Mouse (Mus musculus): ENCODE measurements around the gene Slc12a5. TPM values are rescaled to one million over a fixed set of nuclear protein-coding genes. Genes with fewer than 3 reads are reported as not detected.

The Slc12a5 gene
- total RNA-seq, 4 experiments from 2014 or later, result 1.2 to 4.2 (median 2.8) TPM

DNA sequence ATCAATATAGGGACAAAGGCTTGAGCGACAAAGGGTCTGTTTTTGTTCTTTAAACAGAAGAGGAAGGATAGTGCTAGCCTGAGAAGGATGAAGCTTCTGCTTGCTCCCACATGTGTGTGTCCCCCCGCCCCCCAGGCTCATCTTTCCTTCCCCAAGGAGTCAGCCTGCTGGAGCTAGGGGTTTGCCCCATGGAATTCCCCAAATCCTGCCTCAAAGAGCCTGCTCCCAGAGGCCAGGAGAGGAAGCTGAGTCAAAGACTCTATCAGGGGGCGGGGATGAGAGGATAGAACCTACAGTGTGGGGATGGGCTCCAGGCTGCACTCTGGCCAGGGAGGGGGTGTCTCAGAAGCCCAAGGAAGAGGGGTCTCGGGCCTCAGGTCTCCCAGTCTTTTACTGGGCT, 13.1 kb upstream of the Slc12a5 start:
- no peak for DNase-seq (ENCODE audit: low spot score)

DNA sequence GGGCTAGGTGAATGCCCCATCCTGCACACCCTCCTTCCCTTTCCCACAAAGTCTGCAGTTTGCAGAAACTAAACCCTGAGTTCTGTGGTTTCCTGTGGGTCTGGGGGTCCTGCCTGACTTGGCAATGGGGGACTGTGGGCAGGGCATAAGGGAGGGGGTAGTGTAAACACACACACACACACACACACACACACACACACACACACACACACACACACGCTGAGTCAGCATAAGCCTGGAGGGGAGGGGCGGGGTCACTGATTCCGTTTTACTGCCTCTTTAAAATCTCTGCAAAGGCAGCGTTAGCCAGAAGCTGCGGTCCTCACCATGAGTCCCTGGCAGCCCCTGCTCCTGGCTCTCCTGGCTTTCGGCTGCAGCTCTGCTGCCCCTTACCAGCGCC, 12.7 kb upstream of the Slc12a5 start:
- DNase-seq (ENCODE audit: low spot score), result no peak

DNA sequence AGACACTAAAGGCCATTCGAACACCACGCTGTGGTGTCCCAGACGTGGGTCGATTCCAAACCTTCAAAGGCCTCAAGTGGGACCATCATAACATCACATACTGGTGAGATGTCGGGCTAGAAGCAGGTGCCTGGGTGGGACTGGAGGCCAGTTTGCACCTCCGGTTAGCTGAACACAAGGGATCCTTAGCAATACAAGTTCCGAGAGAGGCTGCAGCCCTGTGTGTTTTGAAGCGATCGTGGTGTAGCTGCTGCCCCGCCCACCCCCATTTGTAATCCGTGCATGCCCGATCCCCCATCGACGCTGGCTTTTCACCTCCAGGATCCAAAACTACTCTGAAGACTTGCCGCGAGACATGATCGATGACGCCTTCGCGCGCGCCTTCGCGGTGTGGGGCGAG, 11.6 kb upstream of the Slc12a5 start:
- DNase-seq (ENCODE audit: low spot score), result no peak

DNA sequence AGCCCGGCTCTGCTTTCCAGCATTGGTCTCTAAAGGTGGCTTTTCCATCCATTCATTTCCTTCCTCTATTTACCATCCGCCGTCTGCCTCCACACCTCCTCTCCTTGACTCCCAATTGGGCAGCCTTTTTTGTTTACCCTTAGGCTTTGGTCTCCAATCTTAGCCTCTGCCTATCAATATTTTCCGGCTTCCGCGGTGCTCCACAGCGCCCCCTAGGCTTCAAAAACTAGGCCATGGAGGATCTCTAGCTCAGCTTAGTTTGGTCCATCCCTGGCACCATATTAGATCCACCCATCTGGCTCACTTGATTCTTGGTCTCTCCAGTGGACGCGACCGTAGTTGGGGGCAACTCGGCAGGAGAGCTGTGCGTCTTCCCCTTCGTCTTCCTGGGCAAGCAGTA, 10.1 kb upstream of the Slc12a5 start:
- no peak for DNase-seq (ENCODE audit: low spot score)

DNA sequence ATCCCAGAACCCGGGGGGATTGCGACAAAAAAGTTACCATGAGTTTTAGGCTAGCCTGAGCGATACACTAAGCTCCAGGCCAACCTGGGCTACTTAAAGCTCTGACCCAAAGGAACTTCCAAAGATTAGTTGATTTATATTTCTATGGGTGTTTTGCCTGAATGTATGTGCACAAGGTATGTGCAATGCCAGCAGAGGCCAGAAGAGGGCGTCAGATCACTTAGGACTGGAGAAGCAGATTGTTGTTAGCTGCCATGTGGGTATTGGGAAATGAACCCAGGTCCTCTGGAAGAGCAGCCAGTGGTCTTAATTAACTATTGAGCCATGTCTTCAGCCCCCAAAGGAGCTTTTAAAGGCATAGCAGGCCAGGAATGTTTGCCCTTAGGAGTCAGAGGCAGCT, 8.9 kb upstream of the Slc12a5 start:
- DNase-seq (ENCODE audit: low spot score), result no peak

DNA sequence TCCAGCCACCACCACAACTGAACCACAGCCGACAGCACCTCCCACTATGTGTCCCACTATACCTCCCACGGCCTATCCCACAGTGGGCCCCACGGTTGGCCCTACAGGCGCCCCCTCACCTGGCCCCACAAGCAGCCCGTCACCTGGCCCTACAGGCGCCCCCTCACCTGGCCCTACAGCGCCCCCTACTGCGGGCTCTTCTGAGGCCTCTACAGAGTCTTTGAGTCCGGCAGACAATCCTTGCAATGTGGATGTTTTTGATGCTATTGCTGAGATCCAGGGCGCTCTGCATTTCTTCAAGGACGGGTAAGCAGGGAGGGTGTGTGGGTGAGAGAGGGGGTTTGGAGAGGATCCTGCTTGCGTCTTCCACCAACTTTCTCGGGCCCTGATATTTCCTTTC, 8.2 kb upstream of the Slc12a5 start:
- no peak for DNase-seq (ENCODE audit: low spot score)

DNA sequence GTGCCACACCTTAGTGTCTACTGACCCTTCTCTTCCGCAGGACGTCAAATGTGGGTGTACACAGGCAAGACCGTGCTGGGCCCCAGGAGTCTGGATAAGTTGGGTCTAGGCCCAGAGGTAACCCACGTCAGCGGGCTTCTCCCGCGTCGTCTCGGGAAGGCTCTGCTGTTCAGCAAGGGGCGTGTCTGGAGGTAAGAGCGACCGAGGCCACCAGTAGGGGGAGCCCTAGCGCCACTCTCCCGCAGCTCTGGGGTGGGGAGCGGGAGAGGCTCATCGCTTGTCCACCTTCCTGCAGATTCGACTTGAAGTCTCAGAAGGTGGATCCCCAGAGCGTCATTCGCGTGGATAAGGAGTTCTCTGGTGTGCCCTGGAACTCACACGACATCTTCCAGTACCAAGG, 7.4 kb upstream of the Slc12a5 start:
- peak; percentile 45 for DNase-seq (ENCODE audit: low spot score)

DNA sequence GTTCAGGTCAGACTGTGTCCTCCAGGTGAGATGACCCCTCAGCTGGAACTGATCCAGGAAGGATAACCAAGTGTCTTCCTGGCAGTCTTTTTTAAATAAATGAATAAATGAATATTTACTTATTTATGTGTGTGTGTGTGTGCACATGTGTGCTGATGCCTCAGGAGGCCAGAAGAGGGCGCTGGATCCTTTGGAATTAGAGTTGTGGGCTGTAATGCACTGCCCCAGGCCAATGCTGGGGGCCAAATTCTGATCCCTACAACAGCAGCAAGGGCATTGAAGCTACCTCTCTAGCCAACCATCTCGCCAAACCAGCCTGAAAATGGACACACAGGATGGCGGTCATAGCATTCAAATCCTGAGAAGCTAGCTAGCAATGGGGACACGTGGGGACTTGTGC, 4.9 kb upstream of the Slc12a5 start:
- no peak for DNase-seq (ENCODE audit: low spot score)

DNA sequence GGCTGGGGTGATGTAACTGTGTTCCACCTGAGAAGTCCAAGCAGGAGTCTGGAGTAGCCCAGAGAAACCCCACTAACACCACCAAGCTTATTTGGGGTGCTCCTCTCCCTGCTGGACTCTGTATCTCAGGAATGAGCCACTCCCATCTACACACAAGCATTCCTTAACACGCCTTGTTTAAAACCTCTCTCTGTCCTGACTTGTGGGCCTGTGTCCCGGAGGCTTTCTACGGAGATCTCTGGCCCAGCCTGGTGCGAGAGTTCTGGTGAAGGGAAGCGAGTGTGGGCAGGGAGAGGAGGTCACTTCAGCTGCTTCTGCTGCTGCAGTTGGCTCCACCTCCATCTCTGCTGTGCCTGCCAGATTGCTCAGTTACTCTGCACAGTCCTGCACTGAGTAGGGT, 4.4 kb upstream of the Slc12a5 start:
- no peak for DNase-seq (ENCODE audit: low spot score)

DNA sequence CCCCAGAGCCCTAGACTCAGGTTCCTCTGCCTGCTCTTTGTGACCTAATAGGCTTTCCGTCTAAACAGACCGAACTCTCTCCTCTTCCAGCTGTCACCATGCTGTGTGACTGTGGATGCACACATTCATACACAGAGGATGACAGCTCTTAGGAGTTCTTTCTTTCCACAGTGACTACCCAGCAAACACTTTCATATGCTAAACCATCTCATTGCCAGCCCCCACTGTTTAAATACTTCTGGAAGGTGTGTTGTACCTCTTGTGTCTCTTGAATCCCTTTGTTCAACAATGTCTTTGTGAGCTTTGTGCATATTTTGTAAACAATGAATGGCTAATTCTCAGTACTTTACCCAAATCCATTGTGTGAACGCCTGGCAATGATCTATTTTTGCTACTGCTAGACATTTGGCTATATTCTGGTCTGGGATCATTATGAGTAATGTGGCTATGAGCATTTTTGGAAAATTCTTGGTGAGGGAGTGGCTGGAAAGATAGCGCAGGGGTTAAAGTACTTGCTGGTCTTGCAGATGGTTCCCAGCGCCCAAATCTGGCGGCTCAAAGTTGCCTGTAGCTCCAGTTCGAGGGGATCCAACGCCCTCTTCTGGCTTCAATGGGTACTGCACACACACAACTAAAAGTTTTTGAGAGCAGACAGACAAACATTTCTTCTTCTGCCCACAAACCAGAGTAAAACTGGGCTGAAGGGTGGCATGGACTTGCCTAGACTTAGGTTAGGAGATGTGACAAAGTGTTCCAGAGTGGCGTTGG, 2.9 kb upstream of the Slc12a5 start:
- no peak for DNase-seq (ENCODE audit: low spot score)

DNA sequence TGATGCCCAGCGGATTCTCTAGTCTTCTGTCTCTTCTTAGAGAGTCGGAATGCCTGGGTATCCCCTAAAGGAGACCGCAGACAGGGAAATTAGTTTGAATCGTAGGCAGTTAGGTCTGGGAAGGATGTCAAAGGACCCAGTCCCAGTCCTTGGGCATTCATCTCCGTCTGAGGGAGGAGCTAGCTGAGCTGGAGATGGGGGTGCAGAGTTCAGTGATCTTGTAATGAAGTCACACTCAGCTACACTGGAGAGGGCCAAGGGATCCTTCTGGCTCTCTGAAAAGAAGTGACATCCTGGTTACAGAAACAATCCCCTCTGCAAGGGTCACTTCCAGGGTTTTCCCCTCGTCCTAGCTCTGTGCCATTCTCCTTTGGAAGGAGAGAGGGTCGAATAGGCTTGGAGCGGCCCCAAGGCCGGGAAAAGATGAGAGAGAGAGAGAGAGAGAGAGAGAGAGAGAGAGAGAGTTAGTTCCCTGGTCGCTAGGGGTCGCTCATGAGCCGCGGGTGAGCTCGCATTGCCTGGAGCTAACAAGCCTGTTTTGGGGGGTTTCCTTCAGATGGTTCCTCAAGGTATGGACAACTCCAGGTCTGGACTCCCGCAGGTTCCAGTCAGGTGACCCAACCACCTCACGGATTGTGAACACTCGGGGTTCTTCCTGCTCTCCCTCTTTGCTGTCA, 1.0 kb downstream of the Slc12a5 start:
- peak; percentile 38 for DNase-seq (ENCODE audit: low spot score)

DNA sequence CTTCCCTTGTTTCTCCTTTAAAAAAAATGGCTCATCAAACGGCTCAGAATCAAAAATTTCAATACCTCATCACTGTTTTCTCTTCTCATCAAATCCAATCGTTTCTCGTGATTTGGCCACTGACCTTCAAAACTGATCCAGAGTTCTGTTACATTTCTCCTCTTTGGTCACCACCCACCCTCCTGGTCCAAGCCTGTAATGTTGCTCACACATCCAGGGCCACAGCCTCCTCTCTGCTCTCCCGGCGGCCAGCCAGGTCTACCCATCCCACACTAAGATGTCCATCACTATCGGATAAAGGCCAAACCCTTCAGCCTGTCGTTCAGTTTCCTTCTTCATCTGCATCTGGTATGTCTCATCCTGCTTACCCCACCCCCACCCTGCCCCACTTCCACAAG, 1.6 kb downstream of the Slc12a5 start:
- no peak for DNase-seq (ENCODE audit: low spot score)

DNA sequence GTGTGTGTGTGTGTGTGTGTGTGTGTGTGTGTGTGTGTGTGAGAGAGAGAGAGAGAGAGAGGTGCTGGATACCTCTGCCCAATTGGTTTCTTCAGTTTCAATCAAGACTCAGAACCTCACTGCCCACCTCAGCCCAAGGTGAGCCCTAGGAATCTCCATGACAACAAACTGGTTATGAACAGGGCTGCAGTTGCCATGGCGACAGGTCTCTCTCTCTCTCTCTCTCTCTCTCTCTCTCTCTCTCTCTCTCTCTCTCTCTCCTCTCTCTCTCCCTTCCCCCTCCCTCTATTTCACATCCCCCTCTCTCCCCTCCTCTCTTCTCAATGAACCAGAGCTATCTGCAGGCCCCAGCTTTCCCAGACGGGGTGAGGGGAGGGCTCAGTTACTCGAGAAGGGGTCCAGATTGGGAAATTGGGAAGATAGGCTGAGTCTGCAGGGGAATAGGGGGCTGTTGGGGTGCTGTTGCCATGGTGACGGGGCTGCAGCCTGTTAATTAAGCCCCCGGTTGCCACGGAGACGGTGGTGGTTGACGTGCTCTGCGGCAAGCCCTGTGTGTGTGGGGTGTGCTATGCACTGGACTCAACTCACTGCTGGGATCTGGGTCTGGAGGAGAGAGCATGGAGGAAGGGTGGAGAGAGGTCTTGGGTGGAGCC, 3.8 kb downstream of the Slc12a5 start:
- no peak for DNase-seq (ENCODE audit: low spot score)

DNA sequence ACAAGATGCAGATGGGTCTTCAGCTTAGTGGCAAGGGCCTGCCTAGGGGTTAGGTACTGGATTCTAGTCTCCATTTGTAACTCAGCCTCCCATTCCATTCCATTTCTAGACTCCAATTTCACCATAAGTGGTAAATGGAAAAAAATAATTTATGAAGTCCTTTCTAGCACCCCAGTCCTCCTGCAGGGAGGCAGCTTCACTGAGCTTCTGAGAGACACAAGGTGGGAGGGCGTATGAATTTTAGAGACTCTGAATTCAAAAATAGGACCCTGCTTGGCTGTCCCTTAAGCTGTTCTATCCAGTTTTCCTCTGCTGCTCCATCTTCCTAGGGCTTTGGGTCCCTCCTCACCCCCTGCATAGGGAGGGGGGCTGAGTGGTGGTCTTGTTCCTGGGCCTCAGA, 4.4 kb downstream of the Slc12a5 start:
- DNase-seq (ENCODE audit: low spot score), result no peak

DNA sequence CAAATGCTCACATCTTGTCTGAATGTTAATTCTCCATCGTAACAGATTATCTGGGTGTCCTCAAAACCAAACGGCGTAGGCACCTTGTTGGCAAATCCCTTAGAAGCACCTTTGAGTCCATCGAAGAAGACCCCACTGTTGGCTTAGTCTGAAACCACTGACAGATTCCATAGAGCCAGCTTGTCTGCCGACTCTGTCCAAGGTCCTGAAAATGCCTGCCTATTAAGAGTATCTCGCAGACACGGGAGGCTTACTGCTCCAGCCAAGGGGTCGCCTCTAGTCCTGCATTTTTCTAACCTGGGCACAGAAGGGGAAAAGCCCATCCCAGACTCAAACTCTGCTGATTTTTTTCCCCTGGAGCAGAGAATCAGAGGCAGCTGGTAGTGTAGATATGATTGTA, 5.8 kb downstream of the Slc12a5 start:
- DNase-seq (ENCODE audit: low spot score), result no peak

DNA sequence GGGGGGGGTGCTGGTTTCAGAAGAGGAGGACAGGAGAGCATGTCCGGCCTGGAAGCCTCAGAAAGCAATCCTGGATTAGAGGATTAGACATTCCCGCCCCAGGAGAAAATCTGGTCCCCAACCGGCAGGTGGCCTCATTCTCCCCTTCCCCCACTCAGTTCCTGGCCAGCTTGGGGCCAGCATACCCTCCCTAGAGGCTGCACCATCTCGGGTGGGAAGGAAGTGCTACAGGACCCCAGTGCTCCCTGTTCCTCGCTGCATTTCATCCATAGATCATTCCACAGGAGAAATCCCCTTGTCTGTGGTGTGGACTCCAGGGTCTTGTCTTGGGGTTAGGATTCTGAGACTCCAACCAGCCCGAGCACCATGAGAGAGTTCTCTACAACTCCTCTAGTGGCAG, 6.6 kb downstream of the Slc12a5 start:
- no peak for DNase-seq (ENCODE audit: low spot score)

DNA sequence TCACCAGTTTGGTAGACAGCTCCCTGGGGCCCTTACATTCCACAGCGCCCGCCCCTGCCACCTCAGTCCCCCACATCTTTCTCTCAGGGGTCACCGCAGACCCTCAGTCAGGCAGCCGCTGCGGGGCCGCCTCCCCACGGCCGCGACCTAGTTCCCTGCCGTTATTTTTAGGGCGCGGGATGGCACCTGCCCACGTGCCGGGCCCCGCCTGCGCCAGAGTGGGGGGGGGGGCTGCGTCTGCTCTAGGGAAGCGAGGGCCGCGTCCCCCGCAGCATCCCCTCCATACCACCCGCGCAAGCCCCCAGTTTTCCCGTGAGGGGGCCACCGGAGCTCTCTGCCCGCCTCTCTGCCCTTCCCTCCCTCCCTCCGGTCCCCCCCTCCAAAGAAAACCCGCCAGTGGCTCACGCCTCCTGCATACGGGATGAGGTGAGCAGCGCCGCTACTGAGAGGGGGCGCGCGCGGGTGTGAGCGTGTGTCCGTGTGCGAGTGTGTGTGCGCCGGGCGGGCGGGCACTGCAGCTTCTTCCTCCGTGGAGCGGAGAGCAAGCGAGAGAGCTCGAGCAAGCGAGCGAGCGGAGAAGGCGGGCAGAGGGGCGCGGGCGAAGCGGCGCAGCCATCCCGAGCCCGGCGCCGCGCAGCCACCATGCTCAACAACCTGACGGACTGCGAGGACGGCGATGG, 7.3 kb downstream of the Slc12a5 start:
- no peak for DNase-seq (ENCODE audit: low spot score)

DNA sequence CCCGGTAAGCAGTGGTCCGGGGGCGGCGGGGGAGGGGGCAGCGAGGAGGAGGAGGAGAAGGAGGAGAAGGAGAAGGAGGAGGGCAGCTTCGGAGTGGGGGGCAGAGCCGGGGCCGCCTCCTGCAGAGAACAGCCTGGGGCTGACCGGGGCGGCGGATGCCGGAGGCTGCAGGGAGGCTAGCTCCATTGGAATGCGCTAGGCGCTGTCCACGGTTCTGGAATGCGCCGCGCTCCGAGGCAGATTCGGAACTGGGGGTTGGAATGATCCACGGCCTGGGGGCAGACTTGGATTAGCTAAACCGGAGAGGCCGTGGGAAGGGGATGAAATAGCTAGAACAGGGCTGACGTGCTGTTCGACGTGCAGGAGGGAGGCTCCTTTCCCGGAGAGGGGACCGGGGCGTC, 7.8 kb downstream of the Slc12a5 start:
- DNase-seq (ENCODE audit: low spot score), result peak; percentile 38

DNA sequence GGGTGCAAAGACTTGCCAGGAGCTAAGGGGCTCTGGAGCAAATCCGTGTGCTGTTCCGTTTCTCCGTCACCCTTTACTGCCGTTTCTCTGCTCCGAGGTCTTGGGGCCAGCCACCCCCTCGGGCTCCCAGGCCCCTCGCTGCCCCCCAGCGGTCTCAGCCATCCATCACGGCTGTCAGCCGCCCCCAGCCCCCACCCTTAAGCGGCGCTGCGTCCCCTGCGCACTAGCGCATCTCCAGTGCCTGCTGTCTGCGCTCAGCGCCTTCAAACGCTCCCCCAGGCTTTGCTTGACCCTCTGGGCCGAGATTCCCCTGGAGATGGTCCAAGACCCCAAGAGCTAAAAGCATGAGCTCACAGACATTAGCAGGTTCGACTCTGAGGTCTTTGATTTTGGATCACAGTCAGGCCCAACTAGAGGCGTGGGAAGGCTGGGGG, 8.8 kb downstream of the Slc12a5 start:
- no peak for DNase-seq (ENCODE audit: low spot score)

DNA sequence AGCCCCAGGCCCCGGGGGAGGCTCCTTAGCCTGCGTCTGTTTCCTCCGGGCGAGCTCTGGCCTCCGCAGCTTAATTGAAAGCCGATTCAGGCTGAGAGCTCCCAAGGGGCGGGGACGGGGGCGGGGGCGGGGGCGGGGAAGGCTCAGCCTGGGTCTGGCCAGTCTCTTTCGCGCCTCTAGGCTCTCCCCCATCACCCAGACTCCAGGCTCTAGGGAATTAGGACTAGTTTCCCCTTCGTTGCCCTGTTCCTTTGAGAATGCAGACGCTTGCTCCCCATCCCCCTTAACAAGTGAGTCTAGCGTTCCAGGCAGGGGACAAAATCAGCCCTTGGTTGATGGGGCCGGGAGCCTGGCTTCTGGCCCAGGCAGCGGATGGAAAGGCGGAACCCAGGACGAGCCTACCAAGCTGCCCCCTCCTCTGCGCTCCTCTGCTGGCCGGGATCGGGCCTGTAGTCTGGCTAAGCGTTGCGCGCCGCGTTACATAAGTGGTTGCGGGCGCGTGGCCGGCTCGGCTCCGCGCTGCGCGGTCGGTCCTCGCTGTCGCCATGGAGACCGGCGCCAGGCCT, 10.1 kb downstream of the Slc12a5 start:
- DNase-seq (ENCODE audit: low spot score), result no peak

DNA sequence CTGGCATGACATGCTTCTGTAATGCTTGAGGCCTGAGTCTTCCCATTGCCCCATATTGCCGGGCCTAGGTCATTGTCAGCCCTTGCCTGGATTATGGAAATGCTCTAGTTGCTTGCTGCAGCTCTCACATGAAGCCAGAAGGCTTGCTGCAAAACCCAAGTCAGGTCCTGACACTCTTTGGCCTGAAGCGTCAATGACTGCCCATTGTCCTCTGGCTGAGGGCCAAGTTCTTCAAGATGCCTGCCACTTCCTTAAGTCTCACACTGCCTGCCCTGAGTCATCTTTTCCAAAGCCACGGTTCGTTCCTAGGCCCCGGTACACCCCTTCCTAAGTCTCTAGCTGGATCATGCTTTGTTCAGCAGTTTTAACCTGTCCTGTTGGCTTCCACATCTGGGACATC, 12.0 kb downstream of the Slc12a5 start:
- no peak for DNase-seq (ENCODE audit: low spot score)

DNA sequence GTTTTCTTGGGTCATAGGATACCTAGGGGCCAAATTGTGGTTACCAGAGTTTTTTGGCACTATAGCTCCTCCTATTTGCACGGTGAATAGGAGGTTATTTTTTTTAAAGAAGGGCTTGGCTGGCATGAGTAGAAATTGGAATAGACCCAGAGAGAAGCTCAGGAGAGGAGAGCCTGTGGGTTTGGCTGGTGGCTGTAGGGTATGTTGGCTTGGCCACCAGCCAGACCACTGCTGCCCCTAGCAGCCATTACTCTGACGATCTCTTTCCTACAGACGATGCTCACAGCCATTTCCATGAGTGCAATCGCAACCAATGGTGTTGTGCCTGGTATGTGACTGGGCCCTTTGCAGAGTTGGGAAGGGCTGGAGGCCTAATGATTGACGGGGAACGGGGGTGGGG, 15.0 kb downstream of the Slc12a5 start:
- DNase-seq (ENCODE audit: low spot score), result no peak

Data from heart, adult 8-10 months (tissue).